Mouse (Mus musculus) CH12.LX (cell line): ENCODE results near the gene Wars. TPM values are rescaled to one million over a fixed set of nuclear protein-coding genes. Genes with fewer than 3 reads are reported as not detected.

Source experiments
- DNase-seq: peaks from one replicate; pipeline ENCODE4 v3.0.0-alpha.2; 2013; ENCODE audit errors: extremely low read depth
- H3K27ac ChIP-seq: 2 replicates; pipeline ENCODE4 v1.5.1; 2012; ENCODE audit warnings: low read depth, mild to moderate bottlenecking, control low read depth, moderate library complexity; ENCODE audit not compliant: insufficient read depth
- H3K27me3 ChIP-seq: replicated peaks from 2 replicates; pipeline ENCODE3; 2012; ENCODE audit warnings: inconsistent platforms
- H3K36me3 ChIP-seq, 2 experiments: replicated peaks in 1 of 2; 2 replicates each; pipeline versions ENCODE3 to v1.6.1; 2012; ENCODE audit warnings: inconsistent platforms in 1 of 2, low read length in 1 of 2, mild to moderate bottlenecking in 1 of 2, mixed read lengths in 1 of 2, moderate library complexity in 1 of 2; ENCODE audit not compliant: control insufficient read depth in 1 of 2, insufficient read depth in 1 of 2
- H3K4me1 ChIP-seq, 2 experiments: 2 replicates each; pipeline ENCODE4 v1.6.1; 2012; ENCODE audit warnings: inconsistent platforms in 1 of 2, moderate library complexity in 1 of 2; ENCODE audit not compliant: insufficient read depth in 2 of 2, control insufficient read depth in 1 of 2
- H3K4me2 ChIP-seq: 2 replicates; pipeline ENCODE4 v1.6.1; 2012; ENCODE audit warnings: low read depth, mild to moderate bottlenecking, control low read depth; ENCODE audit not compliant: poor library complexity, insufficient read depth, severe bottlenecking
- H3K4me3 ChIP-seq, 3 experiments: fragments of 150-350 bp in 1 of 3; sonication (generic) in 1 of 3; replicated peaks in 1 of 3; 2 replicates each; pipeline versions ENCODE3 to v1.5.1; 2011 to 2012; ENCODE audit warnings: low read depth in 2 of 3, low read length in 2 of 3, mild to moderate bottlenecking in 2 of 3, moderate library complexity in 2 of 3, control low read depth in 1 of 3, improper control_type of control experiment in 1 of 3, inconsistent platforms in 1 of 3, mixed read lengths in 1 of 3; ENCODE audit not compliant: poor library complexity in 1 of 3
- H3K79me2 ChIP-seq: replicated peaks from 2 replicates; pipeline ENCODE4 v1.6.1; 2012; ENCODE audit warnings: mild to moderate bottlenecking, moderate library complexity; ENCODE audit not compliant: control insufficient read depth, poor library complexity, insufficient read depth, severe bottlenecking; ENCODE audit errors: extremely low read depth
- H3K9ac ChIP-seq: 2 replicates; pipeline ENCODE4 v1.6.1; 2012; ENCODE audit warnings: low read depth, mild to moderate bottlenecking, control low read depth, moderate library complexity; ENCODE audit not compliant: insufficient read depth
- H3K9me3 ChIP-seq: replicated peaks from 2 replicates; pipeline ENCODE3; 2012; ENCODE audit warnings: low read length, inconsistent platforms, mixed read lengths
- BHLHE40 ChIP-seq: IDR thresholded peaks from 2 replicates; pipeline ENCODE4 v1.6.1; 2011; ENCODE audit warnings: mild to moderate bottlenecking, low read depth, low read length, improper control_type of control experiment
- CHD1 ChIP-seq: IDR thresholded peaks from 2 replicates; pipeline ENCODE4 v1.6.1; 2012; ENCODE audit warnings: low read depth, low read length, improper control_type of control experiment, inconsistent platforms
- CHD2 ChIP-seq: IDR thresholded peaks from 2 replicates; pipeline ENCODE4 v1.6.1; 2011; ENCODE audit warnings: low read length, improper control_type of control experiment
- E2F4 ChIP-seq: IDR thresholded peaks from 2 replicates; pipeline ENCODE4 v1.6.1; 2011; ENCODE audit warnings: low read depth, low read length, improper control_type of control experiment; ENCODE audit not compliant: insufficient replicate concordance
- GABPA ChIP-seq: IDR thresholded peaks from 2 replicates; pipeline ENCODE4 v1.6.1; 2012; ENCODE audit warnings: low read depth, low read length, improper control_type of control experiment, inconsistent platforms; ENCODE audit not compliant: insufficient replicate concordance
- JUN ChIP-seq: IDR thresholded peaks from 2 replicates; pipeline ENCODE4 v1.6.1; 2011; ENCODE audit warnings: low read depth, mild to moderate bottlenecking, low read length, improper control_type of control experiment, moderate library complexity; ENCODE audit not compliant: insufficient read depth
- MAX ChIP-seq: IDR thresholded peaks from 2 replicates; pipeline ENCODE4 v1.6.1; 2011; ENCODE audit warnings: low read length, improper control_type of control experiment
- MAZ ChIP-seq: IDR thresholded peaks from 2 replicates; pipeline ENCODE4 v1.6.1; 2012; ENCODE audit warnings: low read depth, mild to moderate bottlenecking, inconsistent platforms, low read length, improper control_type of control experiment, moderate library complexity
- MXI1 ChIP-seq: IDR thresholded peaks from 2 replicates; pipeline ENCODE4 v1.6.1; 2011; ENCODE audit warnings: mild to moderate bottlenecking, low read depth, low read length, improper control_type of control experiment
- PAX5 ChIP-seq: IDR thresholded peaks from 2 replicates; pipeline ENCODE4 v1.6.1; 2012; ENCODE audit warnings: low read length, inconsistent platforms, mixed read lengths
- POLR2A ChIP-seq: IDR thresholded peaks from 2 replicates; pipeline ENCODE4 v1.6.1; 2011; ENCODE audit warnings: low read depth, mild to moderate bottlenecking, improper control_type of control experiment, low read length
- TBP ChIP-seq: conservative IDR thresholded peaks from 2 replicates; pipeline ENCODE4 v1.6.1; 2011; ENCODE audit warnings: low read depth, low read length, improper control_type of control experiment
- TCF12 ChIP-seq: IDR thresholded peaks from 2 replicates; pipeline ENCODE4 v1.6.1; 2014; ENCODE audit warnings: low read depth, mild to moderate bottlenecking, inconsistent platforms, low read length, improper control_type of control experiment
- UBTF ChIP-seq: IDR thresholded peaks from 2 replicates; pipeline ENCODE4 v1.6.1; 2012; ENCODE audit warnings: low read depth, mild to moderate bottlenecking, inconsistent platforms, low read length, improper control_type of control experiment, moderate library complexity
- USF1 ChIP-seq: IDR thresholded peaks from 2 replicates; pipeline ENCODE4 v1.6.1; 2014; ENCODE audit warnings: low read depth, mild to moderate bottlenecking, inconsistent platforms, low read length, improper control_type of control experiment
- dilution Hi-C: fragments of 300-500 bp; cut with MboI; formaldehyde crosslinking; loops from 2 replicates; pipeline ENCODE4 v1.14.3; 2020; ENCODE audit warnings: low sequenced_read_pairs; ENCODE audit not compliant: extremely low pct_unique_long_range_greater_than_20kb, extremely low pct_ligation_motif_present
- in situ Hi-C: fragments of 300-500 bp; cut with MboI; formaldehyde crosslinking; loops from 3 replicates; pipeline ENCODE4 v1.14.3; 2019; ENCODE audit warnings: low sequenced_read_pairs, low pct_ligation_motif_present, low pct_unique_long_range_greater_than_20kb, mixed read lengths
- polyA plus RNA-seq: library from polyadenylated mRNA; unstranded; fragments of >175 nt; gene quantifications from 2 replicates; pipeline ENCODE4 v1.2.1, GENCODE M21; 2012; ENCODE audit warnings: low read depth; ENCODE audit not compliant: insufficient read length
- total RNA-seq, 2 experiments: library from RNA; depleted of rRNA; stranded (reverse); fragments of 300-350 nt in 1 of 2; fragments of >200 nt in 1 of 2; gene quantifications; 2 replicates each; pipeline ENCODE4 v1.2.3; 2012 to 2014

The Wars gene
- total and polyA plus RNA-seq, 3 experiments, result 73.5 to 93.5 (median 88.0) TPM

DNA sequence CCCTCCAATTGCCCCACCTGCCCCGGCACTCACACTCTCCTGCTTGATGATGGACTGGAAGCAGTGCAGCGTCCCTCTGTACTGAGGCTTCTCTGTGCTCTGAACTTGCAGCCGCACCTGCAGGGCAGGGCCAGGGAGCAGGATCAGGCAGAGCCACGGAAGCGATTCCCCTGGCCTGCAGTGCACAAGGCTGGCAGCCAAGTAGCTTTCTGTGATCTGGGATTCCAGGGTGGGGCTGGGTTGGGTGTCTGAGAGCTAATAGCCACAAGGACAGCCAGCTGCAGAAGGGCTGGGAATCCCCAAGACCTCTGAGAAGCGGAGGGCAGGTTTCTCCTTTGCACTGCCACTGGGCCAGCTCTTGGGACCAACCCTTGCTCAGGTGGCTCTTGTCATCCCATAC is 66.3 kb downstream of the Wars start:
- no peaks in the 10 kb centered on the region for H3K27me3 ChIP-seq
- H3K36me3 ChIP-seq, result peaks cover 8 to 70% of the 10 kb centered on the region in 2 experiments
- no peak overlapping the region for H3K9ac ChIP-seq
- DNase-seq, result no peak
- peaks cover 0 to 6% of the 10 kb centered on the region in 2 experiments; a peak in 1 of 4 replicates for H3K4me1 ChIP-seq
- no peaks in the 10 kb centered on the region for H3K79me2 ChIP-seq
- no peak overlapping the region for H3K4me3 ChIP-seq
- TF ChIP-seq BHLHE40 (no peak), JUN (no peak), MXI1 (no peak), CHD2 (no peak), MAX (no peak), TBP (no peak), PAX5 (no peak), POLR2A (no peak), TCF12 (no peak), E2F4 (no peak), UBTF (no peak), CHD1 (no peak)
- H3K4me2 ChIP-seq, result no peak overlapping the region
- in situ Hi-C loops, result no loop called here
- H3K27ac ChIP-seq, result no peak overlapping the region
- dilution Hi-C loops, result no loop called here
- H3K9me3 ChIP-seq, result peaks cover 3% of the 10 kb centered on the region

DNA sequence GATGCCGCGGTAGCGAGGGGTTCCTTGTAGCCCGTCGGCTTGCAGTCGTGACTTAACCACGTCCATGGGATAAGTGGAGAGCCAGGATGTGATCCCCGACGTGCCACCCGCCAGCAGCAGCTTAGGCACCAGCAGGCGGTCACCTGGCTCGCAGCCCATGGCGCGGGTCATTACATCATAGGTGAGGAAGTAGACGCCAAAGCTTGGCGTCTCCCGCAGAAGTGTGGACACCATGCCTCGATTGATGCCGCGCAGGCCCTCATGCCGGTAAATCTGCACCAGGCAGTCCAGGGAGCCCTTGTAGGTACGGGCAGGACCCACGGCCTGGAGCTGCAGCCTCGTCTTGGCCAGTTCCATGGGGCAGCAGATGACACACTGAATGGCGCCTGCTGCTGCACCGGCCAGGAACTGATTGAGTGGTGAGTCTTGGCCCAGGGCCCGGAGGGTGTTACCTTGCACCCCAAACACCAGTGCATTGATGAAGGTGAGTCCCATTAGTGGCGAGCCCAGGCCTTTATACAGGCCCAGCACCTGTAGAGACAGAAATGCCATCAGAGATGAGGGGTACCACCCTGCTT is 66.9 kb downstream of the Wars start:
- in situ Hi-C loops (no loop called here), dilution Hi-C loops (no loop called here)
- Histone ChIP-seq H3K9me3 (peaks cover 3% of the 10 kb centered on the region), H3K27me3 (no peaks in the 10 kb centered on the region), H3K4me1 (peaks cover 0 to 6% of the 10 kb centered on the region in 2 experiments; a peak in 1 of 4 replicates), H3K4me2 (no peak overlapping the region), H3K27ac (no peak overlapping the region), H3K79me2 (no peaks in the 10 kb centered on the region), H3K9ac (no peak overlapping the region), H3K36me3 (peaks cover 8 to 70% of the 10 kb centered on the region in 2 experiments), H3K4me3 (no peak overlapping the region)
- DNase-seq, result no peak
- TF ChIP-seq USF1 (no peak), MAZ (no peak), GABPA (no peak)
